22 mouse cellular contexts compared by ENCODE assay signal in the genomic region with DNA sequence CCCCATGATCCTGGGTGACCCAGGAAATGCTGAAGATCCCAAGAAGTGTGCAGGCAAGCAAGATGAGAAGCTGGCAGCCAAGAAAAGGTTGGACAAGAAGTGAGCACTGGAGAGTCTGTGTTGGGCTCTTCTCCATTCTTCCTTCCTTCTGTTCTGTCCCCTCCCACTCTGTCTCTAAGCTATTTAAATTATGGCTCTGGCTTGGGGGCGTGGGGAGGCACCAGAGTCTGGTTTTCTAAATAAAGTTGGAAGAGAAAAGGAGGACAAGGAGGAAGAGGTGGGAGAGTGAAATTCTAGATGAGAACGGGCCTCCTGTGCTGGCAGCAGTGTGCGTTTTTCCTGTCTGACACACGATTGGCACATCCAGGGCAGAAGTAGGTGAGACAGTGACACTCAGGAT.
DNase-seq lines count a peak whose midpoint lies in the region; ATAC-seq lines count a peak whose summit lies in the region.
"Had no signal": no experiment of that assay in that cellular context is flagged by ENCODE, and none has a peak within 500 bp of the region (broad histone marks: within the 10 kb centered on the region; RNA-seq: fewer than 3 reads in every experiment).

No protein-coding gene starts in this region.

- no peaks in the 10 kb centered on the region for H3K4me1 ChIP-seq in forebrain, embryonic 11.5 days (replicated peaks; ENCODE audit: control insufficient read depth, insufficient read depth, low read length)
- H3K4me1 ChIP-seq in midbrain, embryonic 14.5 days (ENCODE audit: control insufficient read depth, insufficient read depth, low read length): no peaks in the 10 kb centered on the region
- H3K4me1 ChIP-seq: embryonic facial prominence, embryonic 13.5 days; heart, embryonic 12.5 days; hindbrain, embryonic 12.5 days; limb, embryonic 15.5 days; liver, embryonic 15.5 days; midbrain, embryonic 13.5 days had no signal

- no peak overlapping the region for H3K4me3 ChIP-seq in forebrain, embryonic 11.5 days (ENCODE audit: low read depth, low read length)
- no peak overlapping the region for H3K4me3 ChIP-seq in midbrain, embryonic 14.5 days (replicated peaks; ENCODE audit: low read depth, low read length)
- H3K4me3 ChIP-seq: embryonic facial prominence, embryonic 13.5 days; heart, embryonic 12.5 days; hindbrain, embryonic 12.5 days; limb, embryonic 15.5 days; liver, embryonic 15.5 days; midbrain, embryonic 13.5 days; myocyte had no signal

- H3K36me3 ChIP-seq in forebrain, embryonic 11.5 days (ENCODE audit: control insufficient read depth, insufficient read depth, low read length): no peaks in the 10 kb centered on the region
- no peaks in the 10 kb centered on the region for H3K36me3 ChIP-seq in midbrain, embryonic 14.5 days (ENCODE audit: control insufficient read depth, insufficient read depth, low read length)
- H3K36me3 ChIP-seq: embryonic facial prominence, embryonic 13.5 days; heart, embryonic 12.5 days; hindbrain, embryonic 12.5 days; limb, embryonic 15.5 days; liver, embryonic 15.5 days; midbrain, embryonic 13.5 days had no signal

- no peaks in the 10 kb centered on the region for H3K9me3 ChIP-seq in forebrain, embryonic 11.5 days (ENCODE audit: control insufficient read depth, low read length)
- H3K9me3 ChIP-seq in midbrain, embryonic 14.5 days (ENCODE audit: control insufficient read depth, low read length): no peaks in the 10 kb centered on the region
- H3K9me3 ChIP-seq: embryonic facial prominence, embryonic 13.5 days; heart, embryonic 12.5 days; hindbrain, embryonic 12.5 days; limb, embryonic 15.5 days; liver, embryonic 15.5 days had no signal

- H3K9ac ChIP-seq in forebrain, embryonic 11.5 days (ENCODE audit: low read length): no peak overlapping the region
- no peak overlapping the region for H3K9ac ChIP-seq in midbrain, embryonic 14.5 days (replicated peaks; ENCODE audit: low read length)
- H3K9ac ChIP-seq: embryonic facial prominence, embryonic 13.5 days; heart, embryonic 12.5 days; hindbrain, embryonic 12.5 days; limb, embryonic 15.5 days; liver, embryonic 15.5 days; midbrain, embryonic 13.5 days had no signal

- WGBS in forebrain, embryonic 11.5 days: 78% methylated on average over 4 of the region's 4 CpGs
- WGBS in midbrain, embryonic 14.5 days: 79% methylated on average over 4 of the region's 4 CpGs

- ATAC-seq in forebrain, embryonic 11.5 days (replicated peaks; ENCODE audit: low FRiP score): no peak
- ATAC-seq in midbrain, embryonic 14.5 days (ENCODE audit: low FRiP score, low TSS enrichment): no peak
- ATAC-seq: forebrain, embryonic 16.5 days; inflammation-experienced regulatory T-cells, adult 6 months; lung, postnatal 0 days; midbrain, embryonic 13.5 days had no signal

- H3K4me2 ChIP-seq in forebrain, embryonic 11.5 days (ENCODE audit: low read depth, low read length, severe bottlenecking): no peak overlapping the region
- no peak overlapping the region for H3K4me2 ChIP-seq in midbrain, embryonic 14.5 days (ENCODE audit: low read length)
- H3K4me2 ChIP-seq: embryonic facial prominence, embryonic 13.5 days; heart, embryonic 12.5 days; hindbrain, embryonic 12.5 days; limb, embryonic 15.5 days; liver, embryonic 15.5 days; midbrain, embryonic 13.5 days had no signal

- peak; percentile 42 to 65 for DNase-seq in left cerebral cortex, adult 18-20 months (ENCODE audit: low spot score in 2 of 2)
- DNase-seq in left cerebral cortex, postnatal 4 days: no peak
- DNase-seq in frontal cortex, postnatal 14 days (ENCODE audit: low spot score in 2 of 2): peak; percentile 12 to 18
- peak; percentile 49 to 51 for DNase-seq in right cerebral cortex, adult 2 months (ENCODE audit: low spot score in 2 of 2)
- no peak for DNase-seq in forebrain, embryonic 11.5 days (ENCODE audit: low spot score)
- no peak for DNase-seq in midbrain, embryonic 14.5 days
- no peak for DNase-seq in adrenal gland, postnatal 4 days (ENCODE audit: low spot score in 2 of 2)
- DNase-seq: cerebellum, adult 9-10 months; heart, postnatal 14 days; kidney, adult 2 months; kidney, postnatal 36 days; thymus, adult 18-20 months had no signal

- intact Hi-C loops in left cerebral cortex, postnatal 4 days (cut with DNase I): no loop called here

- no peak overlapping the region for H3K27ac ChIP-seq in forebrain, embryonic 11.5 days (ENCODE audit: low read depth, low read length)
- no peak overlapping the region for H3K27ac ChIP-seq in midbrain, embryonic 14.5 days (replicated peaks; ENCODE audit: low read depth, low read length)
- H3K27ac ChIP-seq: embryonic facial prominence, embryonic 13.5 days; hindbrain, embryonic 12.5 days; limb, embryonic 15.5 days; liver, embryonic 15.5 days; midbrain, embryonic 13.5 days had no signal

- no peaks in the 10 kb centered on the region for H3K27me3 ChIP-seq in forebrain, embryonic 11.5 days (ENCODE audit: control insufficient read depth, insufficient read depth, low read length)
- H3K27me3 ChIP-seq in midbrain, embryonic 14.5 days (ENCODE audit: control insufficient read depth, insufficient read depth, low read length): no peaks in the 10 kb centered on the region
- H3K27me3 ChIP-seq: heart, embryonic 12.5 days; hindbrain, embryonic 12.5 days; limb, embryonic 15.5 days; liver, embryonic 15.5 days had no signal

Comparison
In these comparisons a context has a peak if more than half of its experiments do, and no peak if none do; other contexts are left out.
1. DNase-seq: peak in left cerebral cortex, adult 18-20 months (2 of 2), frontal cortex, postnatal 14 days (2 of 2) and right cerebral cortex, adult 2 months (2 of 2); none in left cerebral cortex, postnatal 4 days (single experiment), forebrain, embryonic 11.5 days (single experiment), midbrain, embryonic 14.5 days (single experiment) and adrenal gland, postnatal 4 days (0 of 2).